Mouse (Mus musculus) cortical plate, adult 2 months (tissue): Measurements from ENCODE around the gene Spata33.

Source experiments
- CTCF ChIP-seq: fragments of 200-500 bp; IDR thresholded peaks from 2 replicates; pipeline ENCODE4 v1.5.1; 2011; ENCODE audit warnings: mild to moderate bottlenecking, control low read depth, low read length; ENCODE audit not compliant: insufficient read depth; ENCODE audit errors: extremely low read depth
- POLR2A ChIP-seq: fragments of 200-500 bp; IDR thresholded peaks from 2 replicates; pipeline ENCODE4 v1.6.1; 2011; ENCODE audit warnings: mild to moderate bottlenecking, low read length, control low read depth; ENCODE audit not compliant: insufficient read depth; ENCODE audit errors: extremely low read depth

DNA sequence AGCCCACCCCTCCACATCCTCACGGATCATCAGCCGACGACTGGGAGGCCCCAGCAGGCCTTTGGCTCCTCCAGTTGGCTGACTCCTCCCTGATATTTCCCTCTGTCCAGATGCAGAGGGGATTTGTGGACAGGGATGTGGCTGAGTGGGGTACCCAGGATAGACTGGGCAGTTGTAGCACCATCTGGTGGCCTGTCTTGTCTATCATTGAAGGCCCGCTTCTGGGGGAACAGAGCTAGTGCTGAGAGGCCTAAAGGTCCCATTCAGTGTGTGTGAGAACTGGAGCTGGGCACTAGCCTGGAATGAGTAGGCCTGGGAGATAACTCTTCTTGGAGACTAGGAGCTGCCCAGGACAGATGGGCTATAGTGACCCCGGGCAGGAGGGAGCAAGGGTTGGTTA lies 19.1 kb downstream of the Spata33 start:
- TF ChIP-seq CTCF (no peak), POLR2A (no peak)
